Mouse (Mus musculus): ENCODE measurements around the gene Fzd1.
A peak's percentile ranks its signal among the peaks of the same experiment; 100 is the strongest.

The Fzd1 gene

GRCm38 (mm10) chr5:4757902-4758301, at the start of gene Fzd1:
Fzd1 (minus strand) TSS chr5:4758035.
- peak; percentile 93 for DNase-seq

GRCm38 (mm10) chr5:4805228-4805627, 47.4 kb upstream of the Fzd1 start:
- DNase-seq: peak; percentile 36

- DNase-seq: no peak
These were observed 45.9 kb upstream of the Fzd1 start for GRCm38 (mm10) chr5:4803708-4804107.

GRCm38 (mm10) chr5:4801971-4802370, 44.1 kb upstream of the Fzd1 start:
- DNase-seq: no peak

GRCm38 (mm10) chr5:4801096-4801850, 43.4 kb upstream of the Fzd1 start:
- DNase-seq: no peak

- no peak for DNase-seq
These were observed 33.4 kb upstream of the Fzd1 start for GRCm38 (mm10) chr5:4791219-4791618.

- DNase-seq: no peak
These were observed 32.4 kb upstream of the Fzd1 start for GRCm38 (mm10) chr5:4790265-4790664.

GRCm38 (mm10) chr5:4788484-4788883, 30.6 kb upstream of the Fzd1 start:
- DNase-seq: no peak

- DNase-seq: no peak
These were observed 29.0 kb upstream of the Fzd1 start for GRCm38 (mm10) chr5:4786816-4787215.

- no peak for DNase-seq
These were observed 20.4 kb upstream of the Fzd1 start for GRCm38 (mm10) chr5:4778274-4778673.

- DNase-seq: no peak
These were observed 18.7 kb upstream of the Fzd1 start for GRCm38 (mm10) chr5:4776495-4776894.

- no peak for DNase-seq
These were observed 15.4 kb upstream of the Fzd1 start for GRCm38 (mm10) chr5:4773090-4773772.

- no peak for DNase-seq
These were observed 12.8 kb upstream of the Fzd1 start for GRCm38 (mm10) chr5:4770609-4771008.

- DNase-seq: no peak
These were observed 10.1 kb upstream of the Fzd1 start for GRCm38 (mm10) chr5:4767896-4768295.

GRCm38 (mm10) chr5:4766719-4767118, 8.9 kb upstream of the Fzd1 start:
- no peak for DNase-seq

GRCm38 (mm10) chr5:4761891-4762290, 4.1 kb upstream of the Fzd1 start:
- no peak for DNase-seq

GRCm38 (mm10) chr5:4758331-4759080, 671 bp upstream of the Fzd1 start:
- peak; percentile 60 for DNase-seq

- peak; percentile 62 for DNase-seq
These were observed 744 bp downstream of the Fzd1 start for GRCm38 (mm10) chr5:4756871-4757711.

GRCm38 (mm10) chr5:4756001-4756681, 1.7 kb downstream of the Fzd1 start:
- peak; percentile 22 for DNase-seq

- no peak for DNase-seq
These were observed 2.5 kb downstream of the Fzd1 start for GRCm38 (mm10) chr5:4755326-4755725.

GRCm38 (mm10) chr5:4754701-4755281, 3.0 kb downstream of the Fzd1 start:
- DNase-seq: peak; percentile 40

GRCm38 (mm10) chr5:4753161-4753560, 4.7 kb downstream of the Fzd1 start:
- no peak for DNase-seq
